9 mouse cellular contexts compared by ENCODE assay signal in genomic region chr7:143823266-143823605, GRCm38 (mm10). TPM values are rescaled to one million over a fixed set of nuclear protein-coding genes. Genes with fewer than 3 reads are reported as not detected.
A peak's percentile ranks its signal among the peaks of the same experiment; 100 is the strongest.
DNase-seq lines count a peak whose midpoint lies in the region; ATAC-seq and TF ChIP-seq lines count a peak whose summit lies in the region.
"Had no signal": no experiment of that assay in that cellular context is flagged by ENCODE, and none has a peak within 500 bp of the region (broad histone marks: within the 10 kb centered on the region; RNA-seq: fewer than 3 reads in every experiment).

No protein-coding gene starts in this region.

- H3K9ac ChIP-seq in heart, embryonic 14.5 days (ENCODE audit: low read length): peak overlapping the region; percentile 69
- peak overlapping the region; percentile 48; the same call in 1 of the 2 replicates for H3K9ac ChIP-seq in ES-E14 (ENCODE audit: insufficient read depth, low read depth, low read length, poor library complexity, severe bottlenecking)
- H3K9ac ChIP-seq in forebrain, embryonic 14.5 days (ENCODE audit: low read length): peak overlapping the region; percentile 61
- H3K9ac ChIP-seq in liver, embryonic 16.5 days (ENCODE audit: low read depth, low read length): peak overlapping the region; percentile 54

- in situ Hi-C loops in ES-E14 (cut with MboI; ENCODE audit: low sequenced_read_pairs in 2 of 2, unreplicated experiment in 2 of 2): no loop called here

- intact Hi-C loops in heart, postnatal 25 days (cut with DNase I): loop anchor here (5.0 kb wide), 1 partner anchor 276 kb away; the partner anchor contains the start of gene Nap1l4

- peak overlapping the region; percentile 85 to 87 for H3K27ac ChIP-seq in heart, embryonic 14.5 days (replicated peaks in 1 of 2; ENCODE audit: control insufficient read depth in 1 of 2, insufficient read depth in 1 of 2, low read depth in 2 of 2, low read length in 2 of 2)
- H3K27ac ChIP-seq in ES-E14 (ENCODE audit: insufficient read depth, low read depth, low read length, poor library complexity, severe bottlenecking): peak overlapping the region; percentile 14; the same call in 1 of the 2 replicates
- H3K27ac ChIP-seq in forebrain, embryonic 14.5 days (ENCODE audit: low read depth, low read length): peak overlapping the region; percentile 72; the same call in 1 of the 2 replicates
- peak overlapping the region; percentile 55; the same call in 1 of the 2 replicates for H3K27ac ChIP-seq in liver, embryonic 16.5 days (ENCODE audit: low read length)

- H3K9me3 ChIP-seq in heart, embryonic 14.5 days (ENCODE audit: control insufficient read depth, low read length): no peaks in the 10 kb centered on the region
- no peaks in the 10 kb centered on the region for H3K9me3 ChIP-seq in ES-E14 (ENCODE audit: control insufficient read depth, insufficient read depth, low read depth, low read length)
- H3K9me3 ChIP-seq in forebrain, embryonic 14.5 days (replicated peaks; ENCODE audit: control insufficient read depth, low read length): no peaks in the 10 kb centered on the region
- no peaks in the 10 kb centered on the region for H3K9me3 ChIP-seq in liver, embryonic 16.5 days (replicated peaks; ENCODE audit: control insufficient read depth, low read length)

- no peaks in the 10 kb centered on the region for H3K27me3 ChIP-seq in heart, embryonic 14.5 days (ENCODE audit: control insufficient read depth, insufficient read depth, low read length)
- H3K27me3 ChIP-seq in forebrain, embryonic 14.5 days (replicated peaks; ENCODE audit: control insufficient read depth, insufficient read depth, low read length): no peaks in the 10 kb centered on the region
- no peaks in the 10 kb centered on the region for H3K27me3 ChIP-seq in liver, embryonic 16.5 days (ENCODE audit: control insufficient read depth, insufficient read depth, low read depth, low read length)

- H3K4me3 ChIP-seq in heart, embryonic 14.5 days (ENCODE audit: control insufficient read depth in 1 of 2, insufficient read depth in 1 of 2, low read depth in 1 of 2, low read length in 2 of 2): peak overlapping the region; percentile 39 to 64
- H3K4me3 ChIP-seq in ES-E14 (ENCODE audit: insufficient read depth in 1 of 2, low read depth in 1 of 2, low read length in 2 of 2, poor library complexity in 1 of 2, severe bottlenecking in 1 of 2): peak overlapping the region; percentile 39 to 56
- H3K4me3 ChIP-seq in forebrain, embryonic 14.5 days (ENCODE audit: low read depth, low read length): peak overlapping the region; percentile 53
- H3K4me3 ChIP-seq in liver, embryonic 16.5 days (ENCODE audit: low read depth, low read length): peak overlapping the region; percentile 71

- no peak for DNase-seq in heart, postnatal 25 days (ENCODE audit: low spot score)
- DNase-seq in ES-E14 (ENCODE audit: low read depth, low spot score): no peak
- DNase-seq in forebrain, embryonic 14.5 days (ENCODE audit: low spot score): no peak
- DNase-seq in gastrocnemius, adult 8-10 months (ENCODE audit: low spot score in 2 of 2): no peak
- DNase-seq in cerebellum, postnatal 4 days (ENCODE audit: low spot score in 2 of 2): no peak
- no peak for DNase-seq in layer of hippocampus, adult 8-10 months (ENCODE audit: low spot score in 2 of 2)

- H3K4me2 ChIP-seq in heart, embryonic 14.5 days (ENCODE audit: low read length): peak overlapping the region; percentile 62
- H3K4me2 ChIP-seq in forebrain, embryonic 14.5 days (ENCODE audit: low read length): peak overlapping the region; percentile 64
- H3K4me2 ChIP-seq in liver, embryonic 16.5 days (ENCODE audit: low read depth, low read length): peak overlapping the region; percentile 80

- 77% methylated on average over 4 of the region's 4 CpGs for WGBS in heart, embryonic 14.5 days
- 84% methylated on average over 4 of the region's 4 CpGs for WGBS in forebrain, embryonic 14.5 days
- WGBS in liver, embryonic 16.5 days (ENCODE audit: insufficient replicate concordance): 68% methylated on average over 4 of the region's 4 CpGs

- H3K4me1 ChIP-seq in heart, embryonic 14.5 days (ENCODE audit: control insufficient read depth in 2 of 2, insufficient read depth in 2 of 2, low read length in 2 of 2): peaks cover 8 to 10% of the 10 kb centered on the region in 2 experiments
- peaks cover 0 to 4% of the 10 kb centered on the region in 2 experiments; a peak in 1 of 4 replicates for H3K4me1 ChIP-seq in ES-E14 (ENCODE audit: control insufficient read depth in 2 of 2, insufficient read depth in 2 of 2, low read length in 2 of 2, poor library complexity in 1 of 2)
- peaks cover 10% of the 10 kb centered on the region for H3K4me1 ChIP-seq in forebrain, embryonic 14.5 days (ENCODE audit: control insufficient read depth, insufficient read depth, low read length)
- H3K4me1 ChIP-seq in liver, embryonic 16.5 days (ENCODE audit: control insufficient read depth, low read depth, low read length): peaks cover 17% of the 10 kb centered on the region

- no peak for ATAC-seq in heart, embryonic 14.5 days (ENCODE audit: insufficient number of reproducible peaks, insufficient read depth, low FRiP score, low read depth)
- ATAC-seq in forebrain, embryonic 14.5 days: no peak; the same call in 1 of the 2 replicates
- ATAC-seq in liver, embryonic 16.5 days (ENCODE audit: low read depth): no peak

- peaks cover 9% of the 10 kb centered on the region for H3K36me3 ChIP-seq in heart, embryonic 14.5 days (ENCODE audit: control insufficient read depth, insufficient read depth, low read length)
- peaks cover 4% of the 10 kb centered on the region; the same call in 1 of the 2 replicates for H3K36me3 ChIP-seq in ES-E14 (ENCODE audit: control insufficient read depth, insufficient read depth, low read length, poor library complexity, severe bottlenecking)
- peaks cover 4% of the 10 kb centered on the region; the same call in 1 of the 2 replicates for H3K36me3 ChIP-seq in forebrain, embryonic 14.5 days (ENCODE audit: control insufficient read depth, insufficient read depth, low read length)
- H3K36me3 ChIP-seq in liver, embryonic 16.5 days (ENCODE audit: control insufficient read depth, insufficient read depth): peaks cover 3% of the 10 kb centered on the region; the same call in 1 of the 2 replicates

TF ChIP-seq in ES-E14, 5 proteins besides CTCF, POLR2A, EP300 and RAD21:
- TF ChIP-seq HCFC1 (IDR thresholded peaks at IDR 0.05; ENCODE audit: borderline replicate concordance, insufficient read depth, low read length): no peak
- TF ChIP-seq MAFK (IDR thresholded peaks at IDR 0.05; ENCODE audit: insufficient read depth, low read depth, low read length): no peak
- TF ChIP-seq CHD2 (IDR thresholded peaks at IDR 0.05; ENCODE audit: low read depth, low read length): no peak
- no peak for TF ChIP-seq ZC3H11A (IDR thresholded peaks at IDR 0.05; ENCODE audit: borderline replicate concordance, low read depth, low read length)
- TF ChIP-seq ZNF384 (IDR thresholded peaks at IDR 0.05; ENCODE audit: low read depth, low read length): peak; percentile 72

RNA-seq across cellular contexts. Expression of gene Dhcr7, which starts 0.3 kb away (rescaled TPM):
- 20.2 and 24.7 TPM in 2 replicates for polyA plus RNA-seq in heart, embryonic 14.5 days (2014; fragmentation: Nextera tagmentation; extraction: Ambion mirVana)
- total RNA-seq in heart, postnatal 25 days (2021): 1 to 10 TPM; 5.8 to 6.7 TPM
- 38.5 and 52.1 TPM in 2 replicates for total RNA-seq in ES-E14 (2012; rRNA removed)
- polyA plus RNA-seq in forebrain, embryonic 14.5 days (2014; fragmentation: Nextera tagmentation; extraction: Ambion mirVana): 59.2 and 64.8 TPM in 2 replicates
- polyA plus RNA-seq in liver, embryonic 16.5 days (2015; fragmentation: Nextera tagmentation; extraction: Ambion mirVana): 59.4 and 76.8 TPM in 2 replicates
- total RNA-seq in gastrocnemius, adult 8-10 months (2022): 1 to 10 TPM; 3.8 to 8.2 (median 4.7) TPM
- 10 to 100 TPM; 42.1 to 48.1 (median 44.7) TPM for total RNA-seq in layer of hippocampus, adult 8-10 months (2022)

RNA-seq across cellular contexts. Expression of gene Nadsyn1, which starts 0.6 kb away (rescaled TPM):
- polyA plus RNA-seq in heart, embryonic 14.5 days (2014; fragmentation: Nextera tagmentation; extraction: Ambion mirVana): 7.2 and 9.2 TPM in 2 replicates
- 1 to 10 TPM; 4.8 to 5.5 TPM for total RNA-seq in heart, postnatal 25 days (2021)
- total RNA-seq in ES-E14 (2012; rRNA removed): 4.9 and 10.8 TPM in 2 replicates
- 5.2 TPM in 2 replicates for polyA plus RNA-seq in forebrain, embryonic 14.5 days (2014; fragmentation: Nextera tagmentation; extraction: Ambion mirVana)
- polyA plus RNA-seq in liver, embryonic 16.5 days (2015; fragmentation: Nextera tagmentation; extraction: Ambion mirVana): 9.1 TPM in 2 replicates
- total RNA-seq in gastrocnemius, adult 8-10 months (2022): 1 to 10 TPM; 2.5 to 3.6 (median 2.8) TPM
- 10 to 100 TPM in 1 of 4 experiments, 1 to 10 TPM in 3; 6.7 to 12.4 (median 7.3) TPM for total RNA-seq in layer of hippocampus, adult 8-10 months (2022)

RNA-seq across cellular contexts. Expression of gene Mrgpre, which starts 38.9 kb away (rescaled TPM):
- polyA plus RNA-seq in heart, embryonic 14.5 days (2014; fragmentation: Nextera tagmentation; extraction: Ambion mirVana): 1.5 and 2.3 TPM in 2 replicates
- 1 to 10 TPM; 1.0 to 1.3 TPM for total RNA-seq in heart, postnatal 25 days (2021)
- 0.21 and 0.67 TPM in 2 replicates for total RNA-seq in ES-E14 (2012; rRNA removed)
- 2.6 and 3.6 TPM in 2 replicates for polyA plus RNA-seq in forebrain, embryonic 14.5 days (2014; fragmentation: Nextera tagmentation; extraction: Ambion mirVana)
- 0.41 and 0.51 TPM in 2 replicates for polyA plus RNA-seq in liver, embryonic 16.5 days (2015; fragmentation: Nextera tagmentation; extraction: Ambion mirVana)
- under 1 TPM; 0.32 to 0.87 (median 0.44) TPM for total RNA-seq in gastrocnemius, adult 8-10 months (2022)
- total RNA-seq in layer of hippocampus, adult 8-10 months (2022): 1 to 10 TPM; 5.2 to 7.3 (median 6.9) TPM

RNA-seq across cellular contexts. Expression of gene Gm498, which starts 43.4 kb away (rescaled TPM):
- not detected in 2 replicates for polyA plus RNA-seq in heart, embryonic 14.5 days (2014; fragmentation: Nextera tagmentation; extraction: Ambion mirVana)
- total RNA-seq in heart, postnatal 25 days (2021): not detected
- total RNA-seq in ES-E14 (2012; rRNA removed): not detected in 2 replicates
- not detected in 2 replicates for polyA plus RNA-seq in forebrain, embryonic 14.5 days (2014; fragmentation: Nextera tagmentation; extraction: Ambion mirVana)
- polyA plus RNA-seq in liver, embryonic 16.5 days (2015; fragmentation: Nextera tagmentation; extraction: Ambion mirVana): not detected in 2 replicates
- total RNA-seq in gastrocnemius, adult 8-10 months (2022): not detected
- total RNA-seq in layer of hippocampus, adult 8-10 months (2022): not detected
- polyA plus RNA-seq: large intestine, adult 2 months had no signal

RNA-seq across cellular contexts. Expression of gene Mrgprg, which starts 56.4 kb away (rescaled TPM):
- not detected in 2 replicates for polyA plus RNA-seq in heart, embryonic 14.5 days (2014; fragmentation: Nextera tagmentation; extraction: Ambion mirVana)
- not detected for total RNA-seq in heart, postnatal 25 days (2021)
- not detected in 2 replicates for total RNA-seq in ES-E14 (2012; rRNA removed)
- polyA plus RNA-seq in forebrain, embryonic 14.5 days (2014; fragmentation: Nextera tagmentation; extraction: Ambion mirVana): not detected in 2 replicates
- polyA plus RNA-seq in liver, embryonic 16.5 days (2015; fragmentation: Nextera tagmentation; extraction: Ambion mirVana): not detected in 2 replicates
- under 1 TPM; 0.29 to 0.86 (median 0.33) TPM for total RNA-seq in gastrocnemius, adult 8-10 months (2022)
- total RNA-seq in layer of hippocampus, adult 8-10 months (2022): not detected
- polyA plus RNA-seq: large intestine, adult 2 months had no signal

Comparison
In these comparisons a context has a peak if more than half of its experiments do, and no peak if none do; other contexts are left out.
1. H3K27ac ChIP-seq: peak in every context shown above with its lines; median percentile 86 in heart, embryonic 14.5 days; 72 in forebrain, embryonic 14.5 days; 55 in liver, embryonic 16.5 days; 14 in ES-E14.